Mouse (Mus musculus) embryonic facial prominence, embryonic 15.5 days (tissue): ENCODE data around the gene Ankrd26. TPM values are rescaled to one million over a fixed set of nuclear protein-coding genes. Genes with fewer than 3 reads are reported as not detected.

Experiments used
- ATAC-seq: fragments of 200-750 bp; cut with Nextera tagmentation; 2 replicates; pipeline ENCODE4 v1.8.0; 2017; ENCODE audit warnings: low read depth, moderate TSS enrichment; ENCODE audit not compliant: insufficient number of reproducible peaks, low FRiP score, low TSS enrichment
- H3K27ac ChIP-seq: fragments of 300-500 bp; sonication (generic); replicated peaks from 2 replicates; pipeline ENCODE4 v1.5.1; 2015; ENCODE audit warnings: mild to moderate bottlenecking, inconsistent platforms
- H3K27me3 ChIP-seq: fragments of 300-500 bp; sonication (generic); 2 replicates; pipeline ENCODE4 v1.6.1; 2015; ENCODE audit warnings: inconsistent platforms
- H3K36me3 ChIP-seq: fragments of 300-500 bp; sonication (generic); 2 replicates; pipeline ENCODE4 v1.6.1; 2015; ENCODE audit warnings: mild to moderate bottlenecking, inconsistent platforms
- H3K4me1 ChIP-seq: fragments of 300-500 bp; sonication (generic); 2 replicates; pipeline ENCODE4 v1.6.1; 2015; ENCODE audit warnings: inconsistent platforms
- H3K4me2 ChIP-seq: fragments of 300-500 bp; sonication (generic); replicated peaks from 2 replicates; pipeline ENCODE4 v1.6.1; 2015; ENCODE audit warnings: mild to moderate bottlenecking, inconsistent platforms
- H3K4me3 ChIP-seq: fragments of 300-500 bp; sonication (generic); replicated peaks from 2 replicates; pipeline ENCODE4 v1.5.1; 2015; ENCODE audit warnings: mild to moderate bottlenecking, inconsistent platforms
- H3K9ac ChIP-seq: fragments of 300-500 bp; sonication (generic); 2 replicates; pipeline ENCODE4 v1.6.1; 2015; ENCODE audit warnings: inconsistent platforms
- H3K9me3 ChIP-seq: fragments of 300-500 bp; sonication (generic); replicated peaks from 2 replicates; pipeline ENCODE4 v1.6.1; 2016; ENCODE audit warnings: inconsistent platforms
- WGBS: fragments of 180-500 bp; shearing (Covaris S2); methylation state at CpG from one replicate; pipeline ENCODE4 v1.1.7; 2015; 5-methylcytosine and 5-hydroxymethylcytosine counted together
- polyA plus RNA-seq: library from polyadenylated mRNA; unstranded; fragments of >200 nt; fragmentation: Nextera tagmentation; extraction: Ambion mirVana; gene quantifications from 2 replicates; pipeline ENCODE4 v1.2.1, GENCODE M21; 2015

The Ankrd26 gene
- polyA plus RNA-seq, 1 experiment from 2014 or later = 10.8 TPM

DNA sequence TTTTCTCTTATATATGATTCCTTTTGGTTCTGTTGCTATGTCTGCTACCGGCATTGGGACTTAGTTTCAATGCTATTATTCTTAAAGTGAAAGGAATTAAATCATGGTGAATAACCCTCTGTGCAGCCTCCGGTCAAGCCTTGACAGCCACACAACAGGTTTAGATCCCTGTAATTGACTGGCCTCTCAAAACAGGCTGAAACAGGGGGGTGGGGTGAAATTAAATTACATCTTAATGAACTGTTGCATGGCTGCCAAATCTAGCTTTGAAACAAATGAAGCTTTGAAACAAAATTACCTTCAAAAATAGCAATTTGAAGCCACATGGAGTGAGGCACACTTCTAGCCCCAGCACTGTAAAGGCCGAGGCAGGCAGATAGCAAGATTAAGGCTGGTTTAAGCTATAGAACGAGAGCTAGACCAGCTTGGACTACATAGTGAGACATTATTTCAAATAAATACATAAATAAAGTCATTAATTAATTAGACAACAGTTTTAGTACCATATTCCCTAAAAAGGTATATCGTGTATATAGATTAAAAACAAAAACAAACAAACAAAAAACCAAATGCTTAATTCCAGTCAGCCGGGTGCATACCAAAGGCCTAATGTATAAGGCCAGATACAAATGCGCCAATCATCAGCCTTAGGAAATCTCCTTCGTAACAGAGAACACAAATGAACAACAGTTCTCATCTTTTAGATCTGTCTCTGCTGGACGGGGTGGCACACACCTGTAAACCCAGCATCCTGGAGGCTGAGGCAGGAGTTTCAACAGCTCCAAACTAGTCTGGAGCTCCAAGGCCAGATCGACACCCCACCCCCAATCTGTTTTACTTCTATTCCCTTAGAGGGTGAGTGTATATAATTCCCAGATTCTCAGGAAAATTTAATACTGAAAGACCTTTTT, 83.9 kb downstream of the Ankrd26 start:
- Histone ChIP-seq H3K4me1 (peaks cover 14% of the 10 kb centered on the region; the same call in 1 of the 2 replicates), H3K9me3 (no peaks in the 10 kb centered on the region), H3K4me2 (peak overlapping the region; percentile 58), H3K27me3 (no peaks in the 10 kb centered on the region), H3K36me3 (no peaks in the 10 kb centered on the region; the same call in 1 of the 2 replicates), H3K27ac (peak overlapping the region; percentile 93), H3K9ac (peak overlapping the region; percentile 71), H3K4me3 (peak overlapping the region; percentile 68)
- no peak for ATAC-seq
- 15% methylated on average over 10 of the region's 10 CpGs for WGBS

DNA sequence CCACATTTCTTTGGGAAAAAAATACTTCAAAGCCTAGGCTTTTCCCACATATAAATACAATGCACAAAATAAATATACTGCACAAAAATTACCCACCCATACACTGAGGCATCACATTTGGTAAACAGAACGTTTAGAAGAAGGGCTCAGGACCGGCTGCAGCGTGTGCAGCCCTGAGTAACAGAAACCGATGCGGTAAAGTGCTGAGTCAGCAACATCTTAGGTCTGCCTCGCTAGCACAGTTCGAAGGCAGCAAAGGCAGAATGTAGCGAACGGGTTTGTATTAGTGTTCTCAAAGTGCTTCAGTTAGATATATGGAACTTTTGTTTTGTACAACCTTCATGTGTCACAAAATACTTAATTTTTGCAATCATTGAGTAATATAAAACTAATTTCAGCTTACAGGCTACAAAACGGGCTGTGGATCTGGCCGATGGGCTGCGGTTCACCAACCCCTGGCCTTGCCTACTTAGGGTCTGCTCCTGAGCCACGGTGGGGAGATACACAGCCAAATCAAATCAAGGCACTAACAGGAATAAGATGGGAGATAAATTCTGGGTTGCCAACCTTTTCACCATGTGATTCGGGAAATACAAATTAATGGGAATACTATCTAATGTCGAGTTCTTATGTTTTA, 99.8 kb downstream of the Ankrd26 start:
- Histone ChIP-seq H3K4me3 (no peak overlapping the region), H3K9ac (no peak overlapping the region), H3K36me3 (peaks cover 55% of the 10 kb centered on the region), H3K4me2 (no peak overlapping the region), H3K27me3 (no peaks in the 10 kb centered on the region), H3K27ac (no peak overlapping the region), H3K4me1 (no peaks in the 10 kb centered on the region), H3K9me3 (no peaks in the 10 kb centered on the region)
- ATAC-seq = no peak
- WGBS = 81% methylated on average over 15 of the region's 15 CpGs

DNA sequence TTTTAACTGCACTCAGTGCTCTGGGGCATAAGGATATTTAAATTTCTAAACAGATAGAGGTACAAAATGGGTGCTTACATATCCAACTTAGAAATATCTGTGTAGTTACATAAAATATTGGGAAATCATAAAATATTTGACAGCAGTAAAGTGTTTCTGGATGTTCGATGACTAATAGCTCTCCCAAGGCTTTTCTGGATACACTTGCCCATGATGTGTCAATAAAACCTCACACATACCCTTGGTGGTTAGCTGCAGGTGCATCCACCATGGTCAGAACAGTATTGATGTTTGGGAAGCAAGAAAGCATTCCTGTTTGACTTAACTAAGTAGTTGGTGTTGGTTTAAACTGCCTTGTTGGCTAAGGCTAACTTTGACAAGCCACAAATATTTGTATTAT, 104.3 kb downstream of the Ankrd26 start:
- no peak for ATAC-seq
- peaks cover 10% of the 10 kb centered on the region for H3K4me1 ChIP-seq
- H3K4me3 ChIP-seq = no peak overlapping the region
- H3K9ac ChIP-seq = no peak overlapping the region
- no peak overlapping the region for H3K4me2 ChIP-seq
- no peaks in the 10 kb centered on the region for H3K27me3 ChIP-seq
- WGBS = 90% methylated on average over 1 of the region's 1 CpGs
- H3K9me3 ChIP-seq = no peaks in the 10 kb centered on the region
- H3K36me3 ChIP-seq = peaks cover 21% of the 10 kb centered on the region
- no peak overlapping the region for H3K27ac ChIP-seq

DNA sequence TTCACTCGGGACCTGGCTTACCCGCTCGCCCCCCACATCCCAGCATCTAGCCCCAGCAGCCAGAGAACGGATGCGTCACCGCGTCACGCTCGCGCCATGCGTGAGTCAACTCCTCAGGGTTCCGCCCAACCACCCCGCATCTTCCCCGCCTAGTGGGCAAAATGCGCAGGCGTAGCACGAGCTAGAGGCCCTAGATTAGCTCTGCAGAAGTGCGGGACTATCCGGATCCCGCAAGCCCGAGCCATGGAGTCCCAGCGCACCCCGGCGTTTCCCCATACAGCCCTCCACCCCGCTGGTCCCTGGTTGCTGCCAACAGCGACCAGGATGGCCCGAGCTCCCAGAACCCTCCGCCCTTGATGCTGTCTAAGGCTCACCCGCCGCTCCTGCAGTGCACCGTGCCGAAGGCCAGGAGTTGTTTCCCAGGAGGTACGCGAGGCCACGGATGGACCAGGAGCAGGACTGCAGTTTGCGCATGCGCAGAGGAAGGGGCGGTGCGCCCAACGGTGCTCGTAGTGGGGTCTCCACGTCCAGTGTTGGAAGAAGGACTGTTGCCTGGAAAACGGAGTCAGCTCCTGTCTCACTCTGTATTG, 106.9 kb downstream of the Ankrd26 start, which contains the start of gene Zfp248:
TSS of gene Zfp248 (minus strand) at position 487 of the 590 bp plus-strand sequence.
- Histone ChIP-seq H3K9me3 (no peaks in the 10 kb centered on the region), H3K4me2 (peak within 1 kb of the TSS; percentile 76), H3K9ac (peak within 1 kb of the TSS; percentile 80), H3K27ac (peak within 1 kb of the TSS; percentile 97), H3K36me3 (peaks cover 14% of the 10 kb centered on the region; the same call in 1 of the 2 replicates), H3K27me3 (no peaks in the 10 kb centered on the region), H3K4me1 (peaks cover 10% of the 10 kb centered on the region), H3K4me3 (peak within 1 kb of the TSS; percentile 82)
- peak; percentile 91 for ATAC-seq
- WGBS = under 1% methylated on average over 43 of the region's 43 CpGs

DNA sequence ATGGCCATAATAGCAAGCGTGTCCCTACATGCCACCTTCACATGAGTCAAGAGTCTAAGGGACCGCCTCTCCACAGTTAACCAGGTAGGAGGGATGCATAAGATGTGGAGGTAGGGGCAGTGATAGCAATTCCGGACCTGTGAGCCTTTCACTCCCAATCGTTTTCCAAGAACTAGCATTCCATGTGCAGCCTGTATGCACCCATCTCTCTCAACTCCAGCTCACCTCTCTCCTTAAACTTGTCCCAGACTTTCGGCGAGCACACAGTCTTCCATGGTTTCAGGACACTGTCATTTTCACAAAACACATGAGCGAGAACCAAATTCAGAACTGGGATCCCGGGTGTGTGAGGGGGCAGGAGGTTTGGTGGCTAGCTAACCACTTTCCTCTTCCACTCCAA, 107.6 kb downstream of the Ankrd26 start:
- H3K4me3 ChIP-seq = peak overlapping the region; percentile 82
- 23% methylated on average over 8 of the region's 8 CpGs for WGBS
- no peaks in the 10 kb centered on the region for H3K9me3 ChIP-seq
- peak overlapping the region; percentile 76 for H3K4me2 ChIP-seq
- ATAC-seq = no peak
- peaks cover 10% of the 10 kb centered on the region for H3K4me1 ChIP-seq
- H3K36me3 ChIP-seq = peaks cover 14% of the 10 kb centered on the region; the same call in 1 of the 2 replicates
- H3K27me3 ChIP-seq = no peaks in the 10 kb centered on the region
- peak overlapping the region; percentile 97 for H3K27ac ChIP-seq
- peak overlapping the region; percentile 80 for H3K9ac ChIP-seq

Other genes with a start within 250 kb of the Ankrd26 start
- 31.1 and 32.6 TPM in 2 replicates for gene Bms1, start 142.8 kb downstream of the Ankrd26 start, polyA plus RNA-seq
- 8.7 and 9.2 TPM in 2 replicates for gene Zfp248, start 106.7 kb downstream of the Ankrd26 start, polyA plus RNA-seq
- 15.5 and 15.8 TPM in 2 replicates for gene Zfp9, start 82.9 kb downstream of the Ankrd26 start, polyA plus RNA-seq